Mouse (Mus musculus): ENCODE data around the gene Stat6. TPM values are rescaled to one million over a fixed set of nuclear protein-coding genes. Genes with fewer than 3 reads are reported as not detected.

Stat6 gene
- total RNA-seq, 2 experiments from 2014 or later: 9.0 to 12.7 TPM

- intact Hi-C loops (cut with DNase I): loop anchor here (2.0 to 10.0 kb wide), 2 partner anchors 43 to 309 kb away; partner anchors contain the start of genes Hsd17b6 and Zbtb39
- DNase-seq (ENCODE audit: low spot score in 2 of 2): no peak
These were observed 53.0 kb downstream of the Stat6 start for GRCm38 (mm10) chr10:127695775-127696174.

- no peak for DNase-seq (ENCODE audit: low spot score in 2 of 2)
- intact Hi-C loops (cut with DNase I): loop anchor here (10.0 kb wide), 1 partner anchor 306 kb away; the partner anchor contains the start of gene Hsd17b6
These were observed 56.2 kb downstream of the Stat6 start for GRCm38 (mm10) chr10:127698966-127699365.

- no peak for DNase-seq (ENCODE audit: low spot score in 2 of 2)
- intact Hi-C loops (cut with DNase I): no loop called here
These were observed 60.5 kb downstream of the Stat6 start for GRCm38 (mm10) chr10:127703299-127703698.

GRCm38 (mm10) chr10:127704293-127704692 lies 61.5 kb downstream of the Stat6 start:
- intact Hi-C loops (cut with DNase I): no loop called here
- DNase-seq (ENCODE audit: low spot score in 2 of 2): no peak

- no peak for DNase-seq (ENCODE audit: low spot score in 2 of 2)
- intact Hi-C loops (cut with DNase I): no loop called here
These were observed 62.0 kb downstream of the Stat6 start, which contains the start of gene Myo1a for GRCm38 (mm10) chr10:127704766-127705220. Gene Myo1a, plus strand, starts transcription at chr10:127705170.

- intact Hi-C loops (cut with DNase I): no loop called here
- DNase-seq (ENCODE audit: low spot score in 2 of 2): no peak
These were observed 63.0 kb downstream of the Stat6 start for GRCm38 (mm10) chr10:127705783-127706182.

- DNase-seq (ENCODE audit: low spot score in 2 of 2): no peak
- intact Hi-C loops (cut with DNase I): no loop called here
These were observed 64.9 kb downstream of the Stat6 start for GRCm38 (mm10) chr10:127707721-127708120.

GRCm38 (mm10) chr10:127708850-127709370 lies 66.1 kb downstream of the Stat6 start:
- DNase-seq (ENCODE audit: low spot score in 2 of 2): no peak
- intact Hi-C loops (cut with DNase I): no loop called here

- DNase-seq (ENCODE audit: low spot score in 2 of 2): no peak
- intact Hi-C loops (cut with DNase I): no loop called here
These were observed 67.5 kb downstream of the Stat6 start for GRCm38 (mm10) chr10:127710331-127710730.

Other genes with a start within 250 kb of the Stat6 start
- gene Stac3, start 141.3 kb upstream of the Stat6 start, total RNA-seq (2021): 1 to 10 TPM; 1.7 to 2.9 TPM
- 1 to 10 TPM; 2.1 to 4.9 TPM for gene Ndufa4l2, start 128.0 kb upstream of the Stat6 start, total RNA-seq (2021)
- gene Shmt2, start 120.5 kb upstream of the Stat6 start, total RNA-seq (2021): 10 to 100 TPM; 22.8 to 29.9 TPM
- gene Nxph4, start 108.4 kb upstream of the Stat6 start, total RNA-seq (2021): 1 to 10 TPM; 6.0 to 7.6 TPM
- gene Lrp1, start 21.8 kb upstream of the Stat6 start, total RNA-seq (2021): 100 to 1,000 TPM; 285 to 320 TPM
- gene Nemp1, start 23.9 kb downstream of the Stat6 start, total RNA-seq (2021): 1 to 10 TPM; 3.5 to 3.9 TPM
- gene Nab2, start 25.6 kb downstream of the Stat6 start, total RNA-seq (2021): 10 to 100 TPM; 39.7 to 40.5 TPM
- under 1 TPM; 0.49 to 0.59 TPM for gene Myo1a, start 62.2 kb downstream of the Stat6 start, total RNA-seq (2021)
- gene Tac2, start 81.5 kb downstream of the Stat6 start, total RNA-seq (2021): 10 to 100 TPM; 15.5 to 17.5 TPM
- gene Zbtb39, start 96.6 kb downstream of the Stat6 start, total RNA-seq (2021): 1 to 10 TPM; 8.8 to 9.6 TPM
- 1 to 10 TPM; 1.5 to 1.6 TPM for gene Gpr182, start 108.7 kb downstream of the Stat6 start, total RNA-seq (2021)
- gene Rdh1, start 116.7 kb downstream of the Stat6 start, total RNA-seq (2021): under 1 TPM; 0.15 to 0.36 TPM
- gene Rdh16f1, start 116.8 kb downstream of the Stat6 start, total RNA-seq (2021): under 1 TPM; 0.57 to 0.66 TPM
- gene Rdh9, start 133.4 kb downstream of the Stat6 start, total RNA-seq (2021): not detected
- under 1 TPM; 0.16 to 0.20 TPM for gene Rdh16, start 158.2 kb downstream of the Stat6 start, total RNA-seq (2021)
- not detected for gene Rdh19, start 206.9 kb downstream of the Stat6 start, total RNA-seq (2021)
- gene Rdh16f2, start 223.5 kb downstream of the Stat6 start, total RNA-seq (2021): not detected
- not detected for gene Rdh7, start 245.8 kb downstream of the Stat6 start, total RNA-seq (2021)

All from left cerebral cortex, postnatal 36 days (tissue).